Mouse (Mus musculus) cortical plate, adult 2 months (tissue): ENCODE results near the gene Chka. TPM values are rescaled to one million over a fixed set of nuclear protein-coding genes. Genes with fewer than 3 reads are reported as not detected.
A peak's percentile ranks its signal among the peaks of the same experiment; 100 is the strongest.

ENCODE experiments used
- H3K27ac ChIP-seq: fragments of 200-500 bp; 2 replicates; pipeline ENCODE4 v1.5.1; 2012; ENCODE audit warnings: low read length, control low read depth, inconsistent platforms; ENCODE audit not compliant: insufficient read depth
- H3K4me1 ChIP-seq: fragments of 200-500 bp; 2 replicates; pipeline ENCODE4 v1.6.1; 2011; ENCODE audit warnings: low read length; ENCODE audit not compliant: control insufficient read depth, insufficient read depth
- H3K4me3 ChIP-seq: fragments of 200-500 bp; 2 replicates; pipeline ENCODE4 v1.5.1; 2011; ENCODE audit warnings: mild to moderate bottlenecking, low read length, control low read depth; ENCODE audit not compliant: insufficient read depth
- CTCF ChIP-seq: fragments of 200-500 bp; IDR thresholded peaks from 2 replicates; pipeline ENCODE4 v1.5.1; 2011; ENCODE audit warnings: mild to moderate bottlenecking, control low read depth, low read length; ENCODE audit not compliant: insufficient read depth; ENCODE audit errors: extremely low read depth
- POLR2A ChIP-seq: fragments of 200-500 bp; IDR thresholded peaks from 2 replicates; pipeline ENCODE4 v1.6.1; 2011; ENCODE audit warnings: mild to moderate bottlenecking, low read length, control low read depth; ENCODE audit not compliant: insufficient read depth; ENCODE audit errors: extremely low read depth
- polyA plus RNA-seq: library from polyadenylated mRNA; depleted of rRNA; stranded (reverse); fragments of >200 nt; gene quantifications from 2 replicates; pipeline ENCODE4 v1.2.3, GENCODE M21; 2012

Gene Chka
- polyA plus RNA-seq, 1 experiment, result 134 TPM

DNA sequence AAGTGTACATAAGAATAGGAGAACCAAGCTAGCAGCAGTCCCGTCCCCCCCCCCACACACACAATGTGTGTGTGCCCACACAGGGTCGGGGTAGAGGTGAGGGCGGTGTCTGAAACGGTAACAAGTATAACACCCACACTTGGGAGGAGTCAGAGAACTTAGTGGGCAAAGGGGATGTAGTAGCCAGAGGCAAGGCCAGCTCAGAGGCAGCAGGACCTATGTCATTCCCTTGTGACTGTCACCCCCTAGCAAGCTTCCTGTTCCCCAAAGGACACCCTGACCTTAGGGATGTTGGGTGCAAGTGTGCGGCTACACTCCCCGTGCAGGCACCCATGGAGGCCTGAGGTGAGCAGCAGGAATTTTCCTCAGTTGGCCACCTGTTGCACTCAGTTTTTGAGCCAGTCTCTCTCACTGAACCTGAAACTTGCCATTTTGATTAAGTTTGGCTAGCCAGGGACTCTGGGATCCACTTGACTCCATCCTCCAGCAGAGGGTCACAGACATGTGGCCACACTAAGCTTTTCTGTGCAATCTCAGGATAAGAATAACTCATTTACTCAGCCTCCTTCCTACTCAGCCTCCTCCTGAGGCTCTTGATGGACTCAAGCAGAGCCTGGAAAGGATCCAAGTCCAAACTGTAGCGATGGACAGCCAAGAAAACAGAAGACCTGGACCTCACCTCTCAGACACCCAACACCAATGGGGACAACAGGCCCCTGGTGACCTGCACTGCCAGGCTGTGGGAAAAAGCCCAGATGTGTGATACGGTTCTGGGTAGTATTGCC lies 56.5 kb downstream of the Chka start:
- TF ChIP-seq POLR2A (no peak), CTCF (no peak)
- no peak overlapping the region for H3K4me3 ChIP-seq

DNA sequence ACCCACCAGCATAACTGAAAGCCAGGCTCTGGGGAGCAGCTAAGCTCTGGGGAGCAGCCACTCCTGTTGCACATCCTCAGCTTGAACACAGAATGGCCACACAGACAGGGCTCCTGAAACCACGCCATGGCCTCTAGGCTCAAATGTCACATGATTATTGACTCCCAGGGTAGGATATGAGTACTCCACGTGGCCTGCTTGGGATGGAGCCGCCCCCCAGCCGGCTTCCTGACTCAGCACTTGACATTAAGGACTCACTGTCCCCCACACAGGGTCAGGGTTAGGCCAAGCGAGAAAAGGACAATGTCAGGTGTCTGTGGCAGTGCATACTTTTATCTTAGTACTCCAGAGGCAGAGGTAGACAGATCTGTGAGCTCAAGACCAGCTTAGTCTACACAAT lies 58.6 kb downstream of the Chka start:
- H3K4me1 ChIP-seq, result peaks cover 8% of the 10 kb centered on the region; the same call in 1 of the 2 replicates
- no peak for TF ChIP-seq CTCF
- TF ChIP-seq POLR2A, result no peak
- H3K4me3 ChIP-seq, result no peak overlapping the region
- no peak overlapping the region for H3K27ac ChIP-seq

More for the DNA sequence above, 56.5 kb downstream of the Chka start:
- Histone ChIP-seq H3K4me1 (peaks cover 10% of the 10 kb centered on the region; the same call in 1 of the 2 replicates), H3K27ac (no peak overlapping the region)

- Histone ChIP-seq H3K4me1 (peaks cover 5% of the 10 kb centered on the region; the same call in 1 of the 2 replicates), H3K27ac (peak within 1 kb of the TSS; percentile 93), H3K4me3 (peak within 1 kb of the TSS; percentile 78)
- TF ChIP-seq CTCF, result no peak
- TF ChIP-seq POLR2A, result peak; percentile 79
Measured at GRCm38 (mm10) chr19:3912337-3913204, 61.0 kb downstream of the Chka start, which contains the start of gene Ndufs8. Gene Ndufs8 (minus strand): TSS chr19:3912774.

GRCm38 (mm10) chr19:3913692-3914091 lies 62.1 kb downstream of the Chka start:
- no peak overlapping the region for H3K27ac ChIP-seq
- TF ChIP-seq POLR2A (no peak), CTCF (no peak)
- H3K4me3 ChIP-seq, result peak overlapping the region; percentile 78; the same call in 1 of the 2 replicates

GRCm38 (mm10) chr19:3914535-3914934 lies 63.0 kb downstream of the Chka start:
- Histone ChIP-seq H3K4me3 (no peak overlapping the region), H3K4me1 (peaks cover 5% of the 10 kb centered on the region; the same call in 1 of the 2 replicates), H3K27ac (peak overlapping the region; percentile 42; the same call in 1 of the 2 replicates)
- TF ChIP-seq POLR2A (no peak), CTCF (no peak)

More at GRCm38 (mm10) chr19:3913692-3914091, 62.1 kb downstream of the Chka start:
- H3K4me1 ChIP-seq, result peaks cover 5% of the 10 kb centered on the region; the same call in 1 of the 2 replicates

- no peak overlapping the region for H3K4me3 ChIP-seq
- H3K27ac ChIP-seq, result no peak overlapping the region
- TF ChIP-seq CTCF, result no peak
- no peak for TF ChIP-seq POLR2A
- H3K4me1 ChIP-seq, result peaks cover 3% of the 10 kb centered on the region; the same call in 1 of the 2 replicates
Measured at GRCm38 (mm10) chr19:3916727-3917126, 65.2 kb downstream of the Chka start.

DNA sequence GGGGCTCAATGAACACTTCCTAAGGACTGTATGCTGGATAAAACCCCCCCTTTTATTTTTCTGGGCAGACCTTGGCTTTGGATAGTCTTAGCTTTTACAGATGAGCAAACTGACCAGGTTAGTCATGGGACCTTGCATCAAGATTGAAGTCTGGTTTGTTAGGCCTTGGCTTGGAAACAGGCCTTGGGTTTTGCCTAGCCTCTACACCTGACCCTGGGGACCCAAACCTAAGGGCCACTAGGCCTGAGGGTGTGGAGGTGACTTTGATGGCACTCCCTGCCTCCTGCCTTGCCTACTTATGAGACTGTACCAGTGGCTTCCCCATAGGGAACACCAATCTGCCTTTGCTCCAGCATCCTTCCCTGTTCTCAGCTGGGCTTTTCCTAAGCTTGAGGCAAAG lies 68.4 kb downstream of the Chka start:
- Histone ChIP-seq H3K27ac (no peak overlapping the region), H3K4me1 (no peaks in the 10 kb centered on the region), H3K4me3 (no peak overlapping the region)
- TF ChIP-seq POLR2A (no peak), CTCF (no peak)

GRCm38 (mm10) chr19:3922661-3923371 lies 71.2 kb downstream of the Chka start:
- Histone ChIP-seq H3K4me1 (no peaks in the 10 kb centered on the region), H3K27ac (no peak overlapping the region), H3K4me3 (no peak overlapping the region)
- TF ChIP-seq POLR2A (no peak), CTCF (no peak)

- Histone ChIP-seq H3K4me3 (no peak overlapping the region), H3K27ac (no peak overlapping the region), H3K4me1 (no peaks in the 10 kb centered on the region)
- no peak for TF ChIP-seq CTCF
- TF ChIP-seq POLR2A, result no peak
Measured at GRCm38 (mm10) chr19:3923586-3923985, 72.0 kb downstream of the Chka start.
